In genomic region chr10:21318996-21319395, GRCm38 (mm10) we compare ENCODE assay signal across 19 mouse cellular contexts. TPM values are rescaled to one million over a fixed set of nuclear protein-coding genes. Genes with fewer than 3 reads are reported as not detected.
"Had no signal": no experiment of that assay in that cellular context is flagged by ENCODE, and none has a peak within 500 bp of the region (broad histone marks: within the 10 kb centered on the region; RNA-seq: fewer than 3 reads in every experiment).

No protein-coding gene starts in this region.

- H3K27me3 ChIP-seq: lung, embryonic 15.5 days; megakaryocyte, embryonic 14.5 days; midbrain, embryonic 13.5 days; midbrain, embryonic 15.5 days; neural tube, embryonic 12.5 days; stomach, embryonic 15.5 days had no signal

- H3K4me2 ChIP-seq: lung, embryonic 15.5 days; midbrain, embryonic 11.5 days; midbrain, embryonic 13.5 days; midbrain, embryonic 15.5 days; neural tube, embryonic 12.5 days; stomach, embryonic 15.5 days had no signal

- H3K27ac ChIP-seq: lung, embryonic 15.5 days; macrophage; midbrain, embryonic 13.5 days; midbrain, embryonic 15.5 days; neural tube, embryonic 12.5 days; stomach, embryonic 15.5 days; stomach, postnatal 0 days had no signal

- DNase-seq: liver, postnatal 0 days; lung, adult 2 months; lung, postnatal 14 days; lung, postnatal 36 days; right cerebral cortex, postnatal 14 days; thymus, postnatal 36 days had no signal

- ATAC-seq: liver, postnatal 0 days; lung, postnatal 0 days; midbrain, embryonic 13.5 days; midbrain, embryonic 15.5 days had no signal

- H3K36me3 ChIP-seq: midbrain, embryonic 15.5 days; stomach, embryonic 15.5 days had no signal

- H3K9me3 ChIP-seq: lung, embryonic 15.5 days; megakaryocyte, embryonic 14.5 days; midbrain, embryonic 13.5 days; midbrain, embryonic 15.5 days; neural tube, embryonic 12.5 days; stomach, embryonic 15.5 days had no signal

- H3K9ac ChIP-seq: liver, postnatal 0 days; lung, embryonic 15.5 days; midbrain, embryonic 13.5 days; midbrain, embryonic 15.5 days; neural tube, embryonic 12.5 days; stomach, embryonic 15.5 days had no signal

- H3K4me3 ChIP-seq: lung, embryonic 15.5 days; megakaryocyte, embryonic 14.5 days; midbrain, embryonic 13.5 days; midbrain, embryonic 15.5 days; neural tube, embryonic 12.5 days; stomach, embryonic 15.5 days had no signal

- H3K4me1 ChIP-seq: lung, embryonic 15.5 days; midbrain, embryonic 13.5 days; midbrain, embryonic 15.5 days; neural tube, embryonic 12.5 days; stomach, embryonic 15.5 days had no signal

RNA-seq across cellular contexts. Expression of gene Aldh8a1, which starts 58.1 kb away (rescaled TPM):
- total RNA-seq: megakaryocyte progenitor cell, adult 5-6 weeks; monocyte, adult 5-6 weeks had no signal
- polyA plus RNA-seq: macrophage; midbrain, embryonic 11.5 days; midbrain, postnatal 0 days had no signal
